Mouse (Mus musculus) midbrain, embryonic 16.5 days (tissue): ENCODE measurements around the gene Dmbx1. TPM values are rescaled to one million over a fixed set of nuclear protein-coding genes. Genes with fewer than 3 reads are reported as not detected.

Experiments
- ATAC-seq: fragments of 200-750 bp; cut with Nextera tagmentation; 2 replicates; pipeline ENCODE4 v1.8.0; 2017; ENCODE audit warnings: moderate TSS enrichment
- H3K27ac ChIP-seq: fragments of 300-500 bp; sonication (generic); 2 replicates; pipeline ENCODE4 v1.5.1; 2014; ENCODE audit warnings: mild to moderate bottlenecking, low read length, mixed read lengths
- H3K27me3 ChIP-seq: fragments of 300-500 bp; sonication (generic); 2 replicates; pipeline ENCODE4 v1.6.1; 2014; ENCODE audit warnings: low read depth, low read length, mixed read lengths; ENCODE audit not compliant: control insufficient read depth, insufficient read depth
- H3K36me3 ChIP-seq: fragments of 300-500 bp; sonication (generic); 2 replicates; pipeline ENCODE4 v1.6.1; 2014; ENCODE audit warnings: mild to moderate bottlenecking, low read length, moderate library complexity, mixed read lengths; ENCODE audit not compliant: control insufficient read depth, insufficient read depth
- H3K4me1 ChIP-seq: fragments of 300-500 bp; sonication (generic); 2 replicates; pipeline ENCODE4 v1.6.1; 2014; ENCODE audit warnings: mild to moderate bottlenecking, low read length, mixed read lengths; ENCODE audit not compliant: control insufficient read depth, insufficient read depth
- H3K4me2 ChIP-seq: fragments of 300-500 bp; sonication (generic); 2 replicates; pipeline ENCODE4 v1.6.1; 2014; ENCODE audit warnings: mild to moderate bottlenecking, low read length, mixed read lengths
- H3K4me3 ChIP-seq: fragments of 300-500 bp; sonication (generic); 2 replicates; pipeline ENCODE4 v1.5.1; 2014; ENCODE audit warnings: low read depth, mild to moderate bottlenecking, low read length, moderate library complexity, mixed read lengths
- H3K9ac ChIP-seq: fragments of 300-500 bp; sonication (generic); 2 replicates; pipeline ENCODE4 v1.6.1; 2014; ENCODE audit warnings: low read depth, low read length, mixed read lengths
- H3K9me3 ChIP-seq: fragments of 300-500 bp; sonication (generic); replicated peaks from 2 replicates; pipeline ENCODE4 v1.6.1; 2014; ENCODE audit warnings: mild to moderate bottlenecking, low read length, mixed read lengths; ENCODE audit not compliant: control insufficient read depth, poor library complexity, severe bottlenecking
- WGBS: fragments of 180-500 bp; shearing (Covaris S2); extraction: QIAGEN DNeasy Blood & Tissue Kit; methylation state at CpG from one replicate; pipeline ENCODE4 v1.1.7; 2014; 5-methylcytosine and 5-hydroxymethylcytosine counted together
- polyA plus RNA-seq: library from polyadenylated mRNA; unstranded; fragments of >200 nt; fragmentation: Nextera tagmentation; extraction: Ambion mirVana; gene quantifications from 2 replicates; pipeline ENCODE4 v1.2.1, GENCODE M21; 2015

Gene Dmbx1
- polyA plus RNA-seq, 1 experiment from 2014 or later = 12.0 TPM

DNA sequence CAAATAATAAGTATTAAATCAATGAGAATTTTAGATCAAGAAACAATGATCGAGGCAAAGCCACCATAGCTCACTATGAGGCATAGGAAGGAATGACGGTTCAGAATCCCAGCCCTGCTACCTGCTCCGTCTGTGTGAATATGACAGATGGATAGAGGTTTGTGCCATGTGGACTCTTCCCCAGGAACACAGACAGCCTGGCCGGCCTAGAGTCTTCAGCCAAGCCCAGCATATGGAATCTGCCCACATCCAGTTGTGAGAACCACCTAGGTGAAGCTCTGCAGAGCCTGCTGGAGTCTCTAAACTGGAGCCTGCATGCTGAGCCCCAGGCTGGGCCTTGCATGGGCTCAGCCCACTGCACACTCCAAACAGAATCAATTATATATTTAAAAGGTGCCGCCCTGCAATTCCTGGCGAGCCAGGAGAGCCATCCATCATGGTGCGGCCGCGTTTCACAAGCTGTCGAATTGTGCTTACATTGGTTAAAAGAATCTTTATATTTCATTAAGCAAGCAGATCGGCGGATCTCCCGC lies 8.1 kb downstream of the Dmbx1 start:
- H3K36me3 ChIP-seq = no peaks in the 10 kb centered on the region
- H3K9ac ChIP-seq = no peak overlapping the region
- peaks cover 45% of the 10 kb centered on the region for H3K27me3 ChIP-seq
- no peak overlapping the region for H3K4me2 ChIP-seq
- H3K4me1 ChIP-seq = peaks cover 6% of the 10 kb centered on the region; the same call in 1 of the 2 replicates
- 62% methylated on average over 13 of the region's 13 CpGs for WGBS
- no peak overlapping the region for H3K27ac ChIP-seq
- no peak overlapping the region for H3K4me3 ChIP-seq
- no peak for ATAC-seq
- H3K9me3 ChIP-seq = no peaks in the 10 kb centered on the region

DNA sequence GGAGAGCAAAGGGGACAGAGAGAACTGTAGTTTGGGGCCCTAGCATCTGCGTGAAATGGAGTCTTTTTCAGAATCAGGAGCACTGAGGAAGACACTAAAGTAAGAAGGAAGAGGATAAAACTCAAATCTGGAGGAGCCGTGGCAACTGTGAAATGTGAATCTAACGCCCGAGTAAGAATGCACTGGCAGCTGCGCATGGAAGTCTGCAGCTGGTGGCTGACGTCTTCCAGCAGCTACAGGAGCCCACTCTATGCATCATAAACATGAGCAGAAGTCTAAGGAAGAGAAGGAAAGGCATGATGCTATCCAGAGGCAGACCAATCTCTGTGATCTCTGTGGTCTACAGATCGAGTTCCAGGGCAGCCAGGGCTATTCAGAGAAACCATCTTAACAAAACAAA lies 12.1 kb downstream of the Dmbx1 start:
- WGBS = 72% methylated on average over 7 of the region's 7 CpGs
- ATAC-seq = no peak
- H3K9me3 ChIP-seq = no peaks in the 10 kb centered on the region
- peaks cover 24% of the 10 kb centered on the region for H3K27me3 ChIP-seq
- H3K4me3 ChIP-seq = no peak overlapping the region
- no peaks in the 10 kb centered on the region for H3K36me3 ChIP-seq
- H3K4me1 ChIP-seq = no peaks in the 10 kb centered on the region
- no peak overlapping the region for H3K4me2 ChIP-seq
- no peak overlapping the region for H3K27ac ChIP-seq
- no peak overlapping the region for H3K9ac ChIP-seq

DNA sequence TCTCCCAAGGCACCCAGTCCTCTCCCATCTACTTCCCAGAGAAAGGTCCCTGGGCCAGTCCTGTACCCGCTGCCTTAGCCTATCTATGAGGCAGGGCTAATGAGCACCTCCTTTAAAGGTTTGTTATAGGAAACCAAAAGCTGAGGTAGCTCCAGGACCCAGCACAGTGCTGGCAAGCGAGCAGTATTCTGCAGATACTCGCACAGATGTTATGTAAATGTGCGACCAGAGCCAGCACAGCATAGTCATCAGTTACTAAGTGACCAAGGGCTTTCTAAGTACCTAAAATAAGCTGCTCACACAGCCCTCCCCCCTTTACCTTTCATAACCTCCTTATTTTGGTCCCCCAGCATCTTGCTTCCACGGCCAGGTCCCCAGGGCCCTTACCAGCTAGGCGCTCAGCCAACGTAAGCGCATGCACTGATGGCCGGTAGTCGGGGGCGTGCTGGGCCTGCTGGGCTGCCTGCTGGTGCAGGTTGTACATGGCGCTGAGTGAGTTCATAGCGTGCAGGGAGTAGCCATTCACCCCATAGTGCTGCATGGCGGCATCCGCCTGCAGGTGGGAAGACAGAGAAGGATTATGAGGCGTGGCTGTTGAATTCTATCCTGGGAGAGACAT lies 16.4 kb downstream of the Dmbx1 start:
- H3K4me2 ChIP-seq = no peak overlapping the region
- no peaks in the 10 kb centered on the region for H3K9me3 ChIP-seq
- no peaks in the 10 kb centered on the region for H3K36me3 ChIP-seq
- no peak overlapping the region for H3K27ac ChIP-seq
- no peaks in the 10 kb centered on the region for H3K4me1 ChIP-seq
- H3K4me3 ChIP-seq = no peak overlapping the region
- 78% methylated on average over 16 of the region's 16 CpGs for WGBS
- 0 out of 2 replicates have a peak, but pooled peaks cover 5% of the 10 kb centered on the region for H3K27me3 ChIP-seq
- ATAC-seq = no peak
- H3K9ac ChIP-seq = no peak overlapping the region

DNA sequence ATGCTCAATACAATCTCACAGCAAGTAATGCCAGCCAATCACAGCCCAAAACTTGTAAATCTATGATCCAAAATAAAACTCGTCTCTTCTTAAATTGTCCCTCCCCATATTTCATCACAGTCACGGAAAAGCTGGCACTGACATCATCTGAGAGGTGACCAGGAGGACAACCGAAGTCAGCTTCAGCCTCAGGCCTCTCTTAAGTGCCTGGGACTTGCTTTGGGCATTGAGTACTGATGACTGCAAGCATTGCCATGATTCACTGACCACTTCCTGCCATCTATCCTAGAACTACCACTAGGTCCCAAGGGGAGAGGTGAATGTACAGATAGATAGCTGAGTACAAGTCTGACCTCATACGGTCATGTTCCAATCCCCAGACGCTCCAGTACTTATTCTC lies 17.0 kb downstream of the Dmbx1 start:
- 0 out of 2 replicates have a peak, but pooled peaks cover 5% of the 10 kb centered on the region for H3K27me3 ChIP-seq
- H3K4me3 ChIP-seq = no peak overlapping the region
- 90% methylated on average over 5 of the region's 5 CpGs for WGBS

DNA sequence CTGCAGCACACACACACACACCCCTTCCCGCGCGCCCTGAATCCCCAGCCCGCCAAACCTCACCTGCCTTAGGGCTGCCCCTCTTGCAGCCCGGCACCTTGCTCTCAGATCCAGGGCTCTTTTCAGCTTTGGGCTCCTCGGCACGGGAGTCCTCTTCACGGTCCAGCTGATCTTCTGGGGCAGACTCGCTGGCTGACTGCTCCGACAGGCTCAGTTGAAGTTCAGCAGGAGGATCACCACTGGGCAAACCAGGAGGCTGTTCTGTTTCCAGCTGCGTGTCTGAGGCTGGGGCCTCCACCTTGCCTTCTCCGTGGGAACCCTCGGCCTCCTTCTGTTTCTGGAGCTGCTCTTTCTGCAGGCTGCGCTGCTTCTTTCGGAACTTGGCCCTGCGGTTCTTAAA lies 19.8 kb downstream of the Dmbx1 start:
- no peak for ATAC-seq
- no peak overlapping the region for H3K4me2 ChIP-seq
- no peak overlapping the region for H3K9ac ChIP-seq
- WGBS = 72% methylated on average over 16 of the region's 16 CpGs
- no peaks in the 10 kb centered on the region for H3K36me3 ChIP-seq
- H3K4me1 ChIP-seq = no peaks in the 10 kb centered on the region
- H3K4me3 ChIP-seq = no peak overlapping the region
- no peak overlapping the region for H3K27ac ChIP-seq
- H3K27me3 ChIP-seq = no peaks in the 10 kb centered on the region
- H3K9me3 ChIP-seq = no peaks in the 10 kb centered on the region

More for the DNA sequence above, 17.0 kb downstream of the Dmbx1 start:
- Histone ChIP-seq H3K4me2 (no peak overlapping the region), H3K4me1 (no peaks in the 10 kb centered on the region), H3K27ac (no peak overlapping the region), H3K9me3 (no peaks in the 10 kb centered on the region), H3K36me3 (no peaks in the 10 kb centered on the region), H3K9ac (no peak overlapping the region)
- no peak for ATAC-seq

DNA sequence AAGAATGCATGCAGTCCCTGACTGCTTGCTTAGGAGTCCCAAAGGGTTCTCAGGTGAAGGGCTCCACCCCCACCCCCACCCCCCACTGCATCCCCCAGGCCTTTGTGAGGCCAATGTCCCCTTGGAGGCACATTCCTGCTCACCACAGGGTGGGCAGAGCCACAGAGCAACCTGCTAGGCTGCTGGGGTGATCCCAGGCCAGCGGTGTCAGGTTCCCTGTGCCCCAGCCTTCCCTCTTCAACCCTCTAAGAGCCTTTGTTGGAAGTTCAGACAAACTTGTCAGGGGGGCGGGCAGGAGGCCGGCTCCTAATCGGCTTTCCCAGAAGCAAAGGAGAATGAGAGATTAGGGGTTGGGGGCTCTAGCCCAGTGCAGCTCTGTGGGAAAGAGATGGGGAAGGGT lies 28.1 kb downstream of the Dmbx1 start:
- no peak for ATAC-seq
- no peaks in the 10 kb centered on the region for H3K9me3 ChIP-seq
- no peaks in the 10 kb centered on the region for H3K4me1 ChIP-seq
- H3K36me3 ChIP-seq = no peaks in the 10 kb centered on the region
- no peak overlapping the region for H3K9ac ChIP-seq
- no peak overlapping the region for H3K4me3 ChIP-seq
- no peak overlapping the region for H3K27ac ChIP-seq
- no peak overlapping the region for H3K4me2 ChIP-seq
- WGBS = 2% methylated on average over 4 of the region's 4 CpGs
- peaks cover 14% of the 10 kb centered on the region for H3K27me3 ChIP-seq

DNA sequence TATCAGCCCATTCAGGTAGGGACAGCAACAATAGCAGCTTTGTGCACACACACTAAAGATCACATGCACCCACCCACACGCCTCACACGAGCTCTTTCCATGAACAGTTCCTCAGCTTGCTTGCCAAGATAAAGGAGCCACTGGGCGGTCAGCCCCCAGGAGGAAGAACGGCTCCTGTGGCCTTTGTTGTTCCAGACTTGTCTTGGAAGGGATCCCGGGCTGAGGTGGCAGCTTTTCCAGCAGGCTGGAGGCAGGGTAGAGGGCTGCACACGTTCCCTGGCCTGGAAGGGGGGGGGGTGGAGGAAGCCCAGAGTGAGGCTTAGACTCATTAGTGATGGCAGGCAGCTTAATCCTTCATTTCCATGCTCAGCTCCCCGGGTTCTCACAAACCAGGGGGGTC lies 31.1 kb downstream of the Dmbx1 start:
- no peaks in the 10 kb centered on the region for H3K36me3 ChIP-seq
- peaks cover 30% of the 10 kb centered on the region for H3K27me3 ChIP-seq
- no peak overlapping the region for H3K4me3 ChIP-seq
- peak; percentile 75 for ATAC-seq
- no peaks in the 10 kb centered on the region for H3K9me3 ChIP-seq
- WGBS = 5% methylated on average over 7 of the region's 7 CpGs
- no peak overlapping the region for H3K9ac ChIP-seq
- H3K4me2 ChIP-seq = no peak overlapping the region
- H3K27ac ChIP-seq = no peak overlapping the region
- no peaks in the 10 kb centered on the region; the same call in 1 of the 2 replicates for H3K4me1 ChIP-seq

DNA sequence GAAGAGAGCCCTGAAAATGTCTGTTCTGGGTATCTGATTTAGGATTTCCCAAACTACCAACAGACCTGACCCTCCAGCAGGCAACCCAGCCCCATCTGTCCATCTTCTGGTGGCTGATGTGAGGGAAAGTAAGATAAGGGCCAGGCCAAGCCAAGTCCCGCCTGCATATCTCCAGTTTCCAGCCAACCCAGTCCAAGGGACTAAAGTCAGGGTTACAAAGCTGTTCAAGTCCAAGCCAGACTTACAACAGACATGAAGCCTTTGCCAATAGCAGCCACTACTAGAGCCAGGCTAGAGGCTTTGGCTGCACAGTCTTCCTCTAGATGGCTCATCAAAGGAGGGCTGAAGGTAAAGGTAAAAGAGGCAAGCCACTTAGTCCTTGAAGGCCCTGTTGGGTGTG lies 31.7 kb downstream of the Dmbx1 start:
- no peaks in the 10 kb centered on the region for H3K9me3 ChIP-seq
- H3K27me3 ChIP-seq = peaks cover 30% of the 10 kb centered on the region
- H3K27ac ChIP-seq = no peak overlapping the region
- H3K4me2 ChIP-seq = no peak overlapping the region
- WGBS = 88% methylated on average over 1 of the region's 1 CpGs
- no peaks in the 10 kb centered on the region; the same call in 1 of the 2 replicates for H3K4me1 ChIP-seq
- ATAC-seq = no peak
- H3K9ac ChIP-seq = no peak overlapping the region
- no peaks in the 10 kb centered on the region for H3K36me3 ChIP-seq
- H3K4me3 ChIP-seq = no peak overlapping the region

DNA sequence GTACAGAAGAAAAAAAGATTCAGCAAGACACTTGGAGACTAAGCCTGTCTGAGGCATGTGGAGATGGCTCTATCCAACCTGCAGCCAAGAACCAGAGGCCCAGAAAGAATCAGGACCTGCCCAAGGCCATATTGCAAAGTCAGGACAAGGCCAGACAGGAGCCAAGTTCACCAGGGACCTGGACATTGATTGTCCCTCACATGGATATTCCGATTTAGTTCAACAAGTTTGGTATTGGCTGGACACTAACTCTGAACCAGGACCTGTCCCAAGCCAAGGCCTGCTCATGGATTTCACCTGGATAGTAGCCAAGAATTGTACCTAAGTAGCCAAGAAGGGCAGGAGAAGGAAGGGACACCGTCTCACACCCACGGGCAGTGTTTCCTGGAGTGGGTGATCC lies 32.9 kb downstream of the Dmbx1 start:
- H3K9ac ChIP-seq = no peak overlapping the region
- H3K27ac ChIP-seq = no peak overlapping the region
- H3K27me3 ChIP-seq = peaks cover 32% of the 10 kb centered on the region
- H3K9me3 ChIP-seq = no peaks in the 10 kb centered on the region
- H3K4me1 ChIP-seq = no peaks in the 10 kb centered on the region; the same call in 1 of the 2 replicates
- H3K4me3 ChIP-seq = no peak overlapping the region
- H3K36me3 ChIP-seq = no peaks in the 10 kb centered on the region
- ATAC-seq = no peak
- no peak overlapping the region for H3K4me2 ChIP-seq
- 92% methylated on average over 3 of the region's 3 CpGs for WGBS
